27 mouse cellular contexts compared by ENCODE assay signal in genomic region chr7:58697092-58697491, GRCm38 (mm10). TPM values are rescaled to one million over a fixed set of nuclear protein-coding genes. Genes with fewer than 3 reads are reported as not detected.
DNase-seq lines count a peak whose midpoint lies in the region; ATAC-seq lines count a peak whose summit lies in the region.
"Had no signal": no experiment of that assay in that cellular context is flagged by ENCODE, and none has a peak within 500 bp of the region (broad histone marks: within the 10 kb centered on the region; RNA-seq: fewer than 3 reads in every experiment).

No protein-coding gene starts in this region.

- ATAC-seq in common myeloid progenitor, adult 5-6 weeks (replicated peaks; ENCODE audit: low read depth, poor library complexity, severe bottlenecking): 0 out of 2 replicates have a peak, but pooled peaks have one; percentile 16
- no peak for ATAC-seq in hindbrain, embryonic 13.5 days (ENCODE audit: low FRiP score)
- ATAC-seq: forebrain, embryonic 14.5 days; intestine, embryonic 16.5 days; liver, embryonic 12.5 days; midbrain, embryonic 15.5 days had no signal

- H3K4me3 ChIP-seq in hindbrain, embryonic 13.5 days: no peak overlapping the region
- H3K4me3 ChIP-seq: embryonic facial prominence, embryonic 15.5 days; heart, embryonic 13.5 days; hindbrain, embryonic 15.5 days; limb, embryonic 13.5 days; liver, embryonic 12.5 days; midbrain, embryonic 15.5 days; neural tube, embryonic 13.5 days had no signal

- intact Hi-C loops in heart, postnatal 36 days (cut with DNase I): no loop called here

- H3K9ac ChIP-seq in hindbrain, embryonic 13.5 days: no peak overlapping the region
- H3K9ac ChIP-seq: embryonic facial prominence, embryonic 15.5 days; heart, embryonic 13.5 days; hindbrain, embryonic 15.5 days; limb, embryonic 13.5 days; liver, embryonic 12.5 days; midbrain, embryonic 15.5 days; neural tube, embryonic 13.5 days had no signal

- no peaks in the 10 kb centered on the region for H3K36me3 ChIP-seq in hindbrain, embryonic 13.5 days
- H3K36me3 ChIP-seq: embryonic facial prominence, embryonic 15.5 days; heart, embryonic 13.5 days; hindbrain, embryonic 15.5 days; limb, embryonic 13.5 days; liver, embryonic 12.5 days; midbrain, embryonic 15.5 days; neural tube, embryonic 13.5 days had no signal

- H3K9me3 ChIP-seq in hindbrain, embryonic 13.5 days: no peaks in the 10 kb centered on the region
- H3K9me3 ChIP-seq: embryonic facial prominence, embryonic 15.5 days; heart, embryonic 13.5 days; hindbrain, embryonic 15.5 days; limb, embryonic 13.5 days; liver, embryonic 12.5 days; midbrain, embryonic 15.5 days; neural tube, embryonic 13.5 days had no signal

- no peak overlapping the region for H3K4me2 ChIP-seq in hindbrain, embryonic 13.5 days
- H3K4me2 ChIP-seq: embryonic facial prominence, embryonic 15.5 days; heart, embryonic 13.5 days; hindbrain, embryonic 15.5 days; limb, embryonic 13.5 days; liver, embryonic 12.5 days; midbrain, embryonic 15.5 days; neural tube, embryonic 13.5 days had no signal

- 81% methylated on average over 2 of the region's 2 CpGs for WGBS in hindbrain, embryonic 13.5 days

- no peak overlapping the region for H3K27ac ChIP-seq in hindbrain, embryonic 13.5 days
- H3K27ac ChIP-seq: embryonic facial prominence, embryonic 15.5 days; heart, embryonic 13.5 days; hindbrain, embryonic 15.5 days; limb, embryonic 13.5 days; liver, embryonic 12.5 days; midbrain, embryonic 15.5 days; neural tube, embryonic 13.5 days had no signal

- H3K4me1 ChIP-seq in hindbrain, embryonic 13.5 days (replicated peaks): 0 out of 2 replicates have a peak, but pooled peaks cover 4% of the 10 kb centered on the region
- H3K4me1 ChIP-seq: hindbrain, embryonic 15.5 days; liver, embryonic 12.5 days; midbrain, embryonic 15.5 days had no signal

- no peaks in the 10 kb centered on the region for H3K27me3 ChIP-seq in hindbrain, embryonic 13.5 days
- H3K27me3 ChIP-seq: embryonic facial prominence, embryonic 15.5 days; heart, embryonic 13.5 days; hindbrain, embryonic 15.5 days; limb, embryonic 13.5 days; liver, embryonic 12.5 days; midbrain, embryonic 15.5 days; neural tube, embryonic 13.5 days had no signal

- DNase-seq in CD4-positive, CD25-positive, alpha-beta regulatory T cell, adult 2 months (ENCODE audit: low read depth, low spot score): peak; percentile 53
- peak; percentile 76 for DNase-seq in naive thymus-derived CD4-positive, alpha-beta T cell, adult 2 months (ENCODE audit: low read depth)
- peak; percentile 69 for DNase-seq in thymus, postnatal 14 days
- no peak for DNase-seq in kidney, postnatal 25 days
- no peak for DNase-seq in heart, postnatal 4 days
- no peak for DNase-seq in heart, postnatal 36 days
- DNase-seq: adrenal gland, adult 2 months; cerebellum, adult 11 months; cerebellum, postnatal 10 days; gastrocnemius, postnatal 10 days; heart, adult 11 months; heart, postnatal 14 days; kidney, postnatal 36 days; layer of hippocampus, postnatal 36 days; lung, adult 18-20 months; lung, postnatal 10 days had no signal

RNA-seq across cellular contexts. Expression of gene Atp10a, which starts 41.1 kb away (rescaled TPM):
- 17.9 and 22.7 TPM in 2 replicates for total RNA-seq in common myeloid progenitor, adult 5-6 weeks (2017)
- 0.54 and 0.84 TPM in 2 replicates for polyA plus RNA-seq in hindbrain, embryonic 13.5 days (2015; fragmentation: Nextera tagmentation; extraction: Ambion mirVana)
- total RNA-seq in heart, postnatal 4 days (2021): 1 to 10 TPM; 2.4 to 2.9 TPM
- total RNA-seq in heart, postnatal 36 days (2021): 1 to 10 TPM; 1.5 to 1.8 TPM

Comparison
In these comparisons a context has a peak if more than half of its experiments do, and no peak if none do; other contexts are left out.
1. DNase-seq: peak in CD4-positive, CD25-positive, alpha-beta regulatory T cell, adult 2 months (single experiment), naive thymus-derived CD4-positive, alpha-beta T cell, adult 2 months (single experiment) and thymus, postnatal 14 days (single experiment); none in kidney, postnatal 25 days (0 of 2), heart, postnatal 4 days (single experiment) and heart, postnatal 36 days (0 of 2).